Mouse (Mus musculus): ENCODE measurements around the gene Dlx3. TPM values are rescaled to one million over a fixed set of nuclear protein-coding genes. Genes with fewer than 3 reads are reported as not detected.

Gene Dlx3
- polyA plus RNA-seq, 2 experiments = 0.01 TPM; not detected in 1

DNA sequence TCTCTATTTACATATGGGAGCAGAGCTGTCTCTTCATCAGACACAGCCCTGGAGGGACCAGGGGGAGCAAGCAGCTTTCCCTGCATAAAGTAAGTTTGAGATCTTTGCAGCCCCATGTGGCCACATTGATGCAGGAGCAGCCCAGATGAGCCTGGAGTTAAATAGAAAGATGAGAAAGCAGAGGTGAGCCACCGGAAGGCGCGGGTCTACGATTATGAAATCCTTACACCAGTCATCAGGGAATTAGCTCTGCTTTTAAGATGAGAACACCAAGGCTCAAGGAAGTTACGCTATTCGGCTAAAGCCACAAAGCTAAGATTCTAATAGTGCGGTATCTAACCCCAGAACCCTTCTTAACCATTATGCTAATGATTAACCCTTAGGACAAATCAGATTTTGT lies 42.0 kb upstream of the Dlx3 start:
- peaks cover 55% of the 10 kb centered on the region for H3K27me3 ChIP-seq (ENCODE audit: control insufficient read depth, insufficient read depth, low read length)
- TF ChIP-seq EP300 (IDR thresholded peaks at IDR 0.05; ENCODE audit: low read depth) (no peak), CTCF (IDR thresholded peaks at IDR 0.05; ENCODE audit: low read depth) (no peak)
- DNase-seq (ENCODE audit: low read depth in 3 of 3, low spot score in 3 of 3) (no peak), ATAC-seq (ENCODE audit: insufficient read depth) (no peak)
- no peak overlapping the region for H3K4me3 ChIP-seq (ENCODE audit: insufficient read depth in 1 of 2, low read depth in 2 of 2, low read length in 2 of 2)
- no peaks in the 10 kb centered on the region for H3K36me3 ChIP-seq (replicated peaks; ENCODE audit: control insufficient read depth, insufficient read depth, low read depth)
- no peak overlapping the region for H3K27ac ChIP-seq
- no peaks in the 10 kb centered on the region for H3K9me3 ChIP-seq (ENCODE audit: control insufficient read depth, low read length)
- no peak overlapping the region for H3K9ac ChIP-seq (replicated peaks)
- WGBS (ENCODE audit: insufficient replicate concordance) = 41% methylated on average over 7 of the region's 7 CpGs
- no peak overlapping the region for H3K4me2 ChIP-seq (ENCODE audit: low read depth)
- H3K4me1 ChIP-seq (replicated peaks; ENCODE audit: control insufficient read depth in 2 of 2, insufficient read depth in 2 of 2, low read length in 1 of 2) = peaks cover 0 to 11% of the 10 kb centered on the region in 2 experiments; a peak in 2 of 4 replicates

DNA sequence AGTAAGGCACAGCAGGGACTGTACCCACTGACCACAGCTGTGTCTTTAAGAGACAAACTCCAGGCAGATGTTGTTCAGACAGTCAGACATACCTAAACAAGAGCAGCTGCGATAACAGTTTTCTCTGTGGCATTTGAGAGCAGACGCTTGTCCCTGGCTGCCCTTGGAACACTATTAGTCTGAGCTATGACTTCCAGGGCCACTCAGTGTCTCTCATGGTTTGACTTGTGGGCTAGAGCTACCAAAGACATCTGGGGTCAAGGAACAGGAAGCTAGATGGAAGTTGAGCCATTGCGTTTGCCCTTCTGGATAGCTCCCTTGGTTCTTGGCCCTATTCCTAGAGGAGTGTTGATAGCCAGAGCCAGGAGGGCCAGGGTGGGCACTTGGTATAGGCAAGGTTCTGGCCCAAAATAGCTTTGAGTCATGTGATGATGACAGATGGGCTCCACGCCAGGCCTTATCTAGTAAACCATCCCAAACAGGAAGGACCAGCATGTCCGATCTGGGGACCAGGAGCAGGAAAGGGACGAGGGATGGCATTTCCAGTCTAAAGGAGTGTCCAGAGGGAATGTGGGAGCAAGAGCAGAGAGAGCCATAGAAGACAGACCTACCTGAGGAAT lies 40.6 kb upstream of the Dlx3 start:
- Histone ChIP-seq H3K27me3 (ENCODE audit: control insufficient read depth, insufficient read depth, low read length) (peaks cover 49% of the 10 kb centered on the region), H3K4me2 (ENCODE audit: low read depth) (no peak overlapping the region), H3K9me3 (ENCODE audit: control insufficient read depth, low read length) (no peaks in the 10 kb centered on the region), H3K4me1 (replicated peaks; ENCODE audit: control insufficient read depth in 2 of 2, insufficient read depth in 2 of 2, low read length in 1 of 2) (peaks cover 0 to 13% of the 10 kb centered on the region in 2 experiments; a peak in 2 of 4 replicates), H3K9ac (replicated peaks) (no peak overlapping the region), H3K4me3 (ENCODE audit: insufficient read depth in 1 of 2, low read depth in 2 of 2, low read length in 2 of 2) (no peak overlapping the region), H3K36me3 (replicated peaks; ENCODE audit: control insufficient read depth, insufficient read depth, low read depth) (no peaks in the 10 kb centered on the region), H3K27ac (no peak overlapping the region)
- ATAC-seq (ENCODE audit: insufficient read depth) (no peak), DNase-seq (ENCODE audit: low read depth in 3 of 3, low spot score in 3 of 3) (no peak)
- TF ChIP-seq EP300 (IDR thresholded peaks at IDR 0.05; ENCODE audit: low read depth) = no peak
- no peak for TF ChIP-seq CTCF (IDR thresholded peaks at IDR 0.05; ENCODE audit: low read depth)
- 29% methylated on average over 6 of the region's 6 CpGs for WGBS (ENCODE audit: insufficient replicate concordance)

DNA sequence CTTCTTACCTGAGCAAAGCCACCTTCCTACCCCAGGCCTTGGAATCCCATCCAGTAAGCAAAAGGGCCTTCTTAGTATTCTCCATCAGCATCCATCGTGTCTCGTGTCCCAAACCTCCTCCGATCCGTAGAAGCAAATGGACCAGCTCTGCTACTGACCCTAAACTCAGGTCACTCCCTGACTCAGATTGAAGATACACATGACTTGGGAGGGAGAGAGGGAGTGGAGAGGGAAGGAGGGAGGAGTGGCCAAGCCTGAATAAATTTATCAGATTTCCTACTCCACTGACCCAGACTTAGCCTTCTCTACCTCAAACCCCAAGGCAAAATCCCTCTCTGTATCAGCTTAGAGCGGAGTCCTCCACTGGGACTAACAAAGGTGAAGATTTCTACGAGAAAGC lies 39.1 kb upstream of the Dlx3 start:
- Histone ChIP-seq H3K27me3 (ENCODE audit: control insufficient read depth, insufficient read depth, low read length) (peaks cover 35% of the 10 kb centered on the region), H3K27ac (no peak overlapping the region), H3K4me1 (replicated peaks; ENCODE audit: control insufficient read depth in 2 of 2, insufficient read depth in 2 of 2, low read length in 1 of 2) (peaks cover 0 to 14% of the 10 kb centered on the region in 2 experiments; a peak in 1 of 4 replicates), H3K36me3 (replicated peaks; ENCODE audit: control insufficient read depth, insufficient read depth, low read depth) (no peaks in the 10 kb centered on the region), H3K4me3 (ENCODE audit: insufficient read depth in 1 of 2, low read depth in 2 of 2, low read length in 2 of 2) (no peak overlapping the region), H3K4me2 (ENCODE audit: low read depth) (no peak overlapping the region), H3K9ac (replicated peaks) (no peak overlapping the region), H3K9me3 (ENCODE audit: control insufficient read depth, low read length) (no peaks in the 10 kb centered on the region)
- TF ChIP-seq CTCF (IDR thresholded peaks at IDR 0.05; ENCODE audit: low read depth) (no peak), EP300 (IDR thresholded peaks at IDR 0.05; ENCODE audit: low read depth) (no peak)
- ATAC-seq (ENCODE audit: insufficient read depth) (no peak), DNase-seq (ENCODE audit: low read depth in 3 of 3, low spot score in 3 of 3) (no peak)
- WGBS (ENCODE audit: insufficient replicate concordance) = 66% methylated on average over 6 of the region's 6 CpGs

DNA sequence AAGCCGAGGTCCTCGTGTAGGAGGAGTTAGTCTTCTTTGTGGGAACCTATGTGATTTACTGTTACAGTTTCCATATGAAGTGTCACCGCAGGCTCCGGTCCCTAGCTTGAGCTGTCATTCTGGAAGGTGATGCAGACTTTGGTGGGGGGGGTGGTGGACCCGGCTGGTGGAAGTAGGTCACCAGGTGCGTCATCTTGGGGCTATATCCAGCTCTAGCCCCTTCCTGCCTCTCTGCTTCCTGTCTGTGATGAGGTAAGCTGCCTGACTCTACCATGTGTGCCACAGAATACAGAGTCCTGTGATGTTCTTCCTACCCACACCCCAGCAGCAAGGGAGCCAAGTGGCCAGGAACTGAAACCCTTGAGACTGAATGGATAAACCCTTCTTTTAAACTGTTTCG lies 37.0 kb upstream of the Dlx3 start:
- ATAC-seq (ENCODE audit: insufficient read depth) (no peak), DNase-seq (ENCODE audit: low read depth in 3 of 3, low spot score in 3 of 3) (no peak)
- Histone ChIP-seq H3K4me2 (ENCODE audit: low read depth) (no peak overlapping the region), H3K27me3 (ENCODE audit: control insufficient read depth, insufficient read depth, low read length) (peaks cover 14% of the 10 kb centered on the region), H3K27ac (no peak overlapping the region), H3K9ac (replicated peaks) (no peak overlapping the region), H3K4me3 (ENCODE audit: insufficient read depth in 1 of 2, low read depth in 2 of 2, low read length in 2 of 2) (no peak overlapping the region), H3K36me3 (replicated peaks; ENCODE audit: control insufficient read depth, insufficient read depth, low read depth) (no peaks in the 10 kb centered on the region), H3K4me1 (replicated peaks; ENCODE audit: control insufficient read depth in 2 of 2, insufficient read depth in 2 of 2, low read length in 1 of 2) (peaks cover 0 to 12% of the 10 kb centered on the region in 2 experiments; a peak in 1 of 4 replicates), H3K9me3 (ENCODE audit: control insufficient read depth, low read length) (no peaks in the 10 kb centered on the region)
- 63% methylated on average over 7 of the region's 7 CpGs for WGBS (ENCODE audit: insufficient replicate concordance)
- TF ChIP-seq EP300 (IDR thresholded peaks at IDR 0.05; ENCODE audit: low read depth) (no peak), CTCF (IDR thresholded peaks at IDR 0.05; ENCODE audit: low read depth) (no peak)

DNA sequence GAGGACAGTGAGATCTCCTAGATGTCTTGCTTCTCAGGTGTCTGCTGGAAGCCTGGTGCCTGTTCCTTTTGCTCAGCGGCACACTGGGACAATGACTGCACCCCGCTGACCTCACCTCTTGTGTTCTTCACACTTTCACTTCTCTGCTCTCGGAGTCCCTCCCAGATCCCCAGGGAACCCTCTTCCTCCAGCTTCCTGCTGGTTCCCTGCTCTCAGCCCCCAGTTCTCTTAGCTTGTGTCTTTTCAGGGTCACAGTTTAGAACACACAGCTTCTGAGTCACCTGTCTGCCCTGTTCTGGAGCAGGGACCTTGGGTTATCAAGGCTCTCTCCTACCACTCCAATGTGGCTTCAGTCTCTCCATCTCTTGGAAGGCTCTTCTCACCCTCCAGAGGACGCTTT lies 35.7 kb upstream of the Dlx3 start:
- TF ChIP-seq EP300 (IDR thresholded peaks at IDR 0.05; ENCODE audit: low read depth) (no peak), CTCF (IDR thresholded peaks at IDR 0.05; ENCODE audit: low read depth) (no peak)
- ATAC-seq (ENCODE audit: insufficient read depth) (no peak), DNase-seq (ENCODE audit: low read depth in 3 of 3, low spot score in 3 of 3) (no peak)
- Histone ChIP-seq H3K4me3 (ENCODE audit: insufficient read depth in 1 of 2, low read depth in 2 of 2, low read length in 2 of 2) (no peak overlapping the region), H3K4me2 (ENCODE audit: low read depth) (no peak overlapping the region), H3K27me3 (ENCODE audit: control insufficient read depth, insufficient read depth, low read length) (peaks cover 1% of the 10 kb centered on the region), H3K9ac (replicated peaks) (no peak overlapping the region), H3K36me3 (replicated peaks; ENCODE audit: control insufficient read depth, insufficient read depth, low read depth) (no peaks in the 10 kb centered on the region), H3K4me1 (replicated peaks; ENCODE audit: control insufficient read depth in 2 of 2, insufficient read depth in 2 of 2, low read length in 1 of 2) (peaks cover 0 to 12% of the 10 kb centered on the region in 2 experiments; a peak in 1 of 4 replicates), H3K9me3 (ENCODE audit: control insufficient read depth, low read length) (no peaks in the 10 kb centered on the region), H3K27ac (no peak overlapping the region)
- WGBS (ENCODE audit: insufficient replicate concordance) = 25% methylated on average over 4 of the region's 4 CpGs

Measured in liver, embryonic 14.5 days (tissue).